Mouse (Mus musculus): ENCODE measurements at regions not wholly inside any gene's neighbourhood (a gene's known extent, or its start where the extent isn't known, plus 50 kb on each side); places are given as distances from the start of the nearest gene placed in this dataset.

DNA sequence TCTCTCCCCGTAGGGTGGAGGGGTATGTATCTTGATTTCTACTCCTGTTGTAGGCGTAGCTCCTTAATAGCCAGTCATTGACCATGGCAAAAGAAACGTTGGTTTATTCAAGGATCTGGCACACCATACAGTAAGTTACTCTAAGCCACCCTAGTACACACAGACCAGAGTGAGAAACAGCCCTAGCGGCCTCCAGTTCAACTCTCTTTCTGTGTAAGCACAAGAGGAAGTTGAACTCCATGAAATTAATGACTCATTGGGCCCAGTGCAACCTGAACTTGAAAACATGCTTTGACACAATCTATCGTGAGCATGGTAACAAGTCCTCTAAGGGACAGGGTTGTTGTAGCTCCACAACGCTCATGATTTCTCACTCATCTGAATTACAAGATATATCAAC is 96.6 kb downstream of the Trib2 start:
- Histone ChIP-seq H3K9ac (replicated peaks; ENCODE audit: low read depth, low read length) (no peak overlapping the region), H3K27ac (ENCODE audit: low read depth) (no peak overlapping the region), H3K4me1 (ENCODE audit: control insufficient read depth, insufficient read depth) (peaks cover 19% of the 10 kb centered on the region), H3K4me2 (ENCODE audit: low read depth, low read length) (no peak overlapping the region), H3K9me3 (replicated peaks; ENCODE audit: control insufficient read depth, low read length) (no peaks in the 10 kb centered on the region), H3K4me3 (ENCODE audit: low read depth, low read length) (no peak overlapping the region), H3K36me3 (replicated peaks; ENCODE audit: control insufficient read depth, insufficient read depth, low read length) (no peaks in the 10 kb centered on the region), H3K27me3 (ENCODE audit: control insufficient read depth, insufficient read depth, low read length) (no peaks in the 10 kb centered on the region)
- no peak for TF ChIP-seq EP300 (IDR thresholded peaks at IDR 0.05; ENCODE audit: low read depth)
- no peak for TF ChIP-seq CTCF (IDR thresholded peaks at IDR 0.05; ENCODE audit: low read depth)
- ATAC-seq (ENCODE audit: insufficient read depth, low read depth), result no peak
- 78% methylated on average over 6 of the region's 6 CpGs for WGBS
- no peak for DNase-seq (ENCODE audit: low spot score)

DNA sequence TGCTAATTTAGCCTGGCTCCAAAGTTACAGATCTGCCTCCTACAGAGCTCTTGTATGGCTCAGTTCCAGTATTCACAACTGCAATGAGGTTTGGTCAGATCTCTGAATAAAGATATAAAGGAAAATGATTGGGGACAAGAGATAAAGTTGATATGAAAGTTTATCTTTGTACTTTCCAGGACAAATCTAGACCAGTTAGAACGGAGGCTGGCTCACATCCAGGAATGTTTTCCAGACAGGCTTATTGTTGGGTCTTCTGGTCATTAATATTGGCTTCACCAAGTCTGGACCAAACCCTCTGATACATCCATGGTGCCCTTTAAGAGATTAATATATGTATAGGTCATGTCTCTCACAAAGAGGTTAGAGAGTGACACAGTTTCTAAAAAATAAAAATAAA is 97.9 kb downstream of the Trib2 start:
- no peaks in the 10 kb centered on the region for H3K36me3 ChIP-seq (replicated peaks; ENCODE audit: control insufficient read depth, insufficient read depth, low read length)
- H3K4me2 ChIP-seq (ENCODE audit: low read depth, low read length), result no peak overlapping the region
- H3K4me3 ChIP-seq (ENCODE audit: low read depth, low read length), result no peak overlapping the region
- ATAC-seq (ENCODE audit: insufficient read depth, low read depth) (no peak), DNase-seq (ENCODE audit: low spot score) (no peak)
- H3K4me1 ChIP-seq (ENCODE audit: control insufficient read depth, insufficient read depth), result peaks cover 19% of the 10 kb centered on the region
- H3K9me3 ChIP-seq (replicated peaks; ENCODE audit: control insufficient read depth, low read length), result no peaks in the 10 kb centered on the region
- 39% methylated on average over 1 of the region's 1 CpGs for WGBS
- TF ChIP-seq CTCF (IDR thresholded peaks at IDR 0.05; ENCODE audit: low read depth) (no peak), EP300 (IDR thresholded peaks at IDR 0.05; ENCODE audit: low read depth) (no peak)
- H3K27ac ChIP-seq (ENCODE audit: low read depth), result peak overlapping the region; percentile 76
- H3K27me3 ChIP-seq (ENCODE audit: control insufficient read depth, insufficient read depth, low read length), result no peaks in the 10 kb centered on the region
- no peak overlapping the region for H3K9ac ChIP-seq (replicated peaks; ENCODE audit: low read depth, low read length)

DNA sequence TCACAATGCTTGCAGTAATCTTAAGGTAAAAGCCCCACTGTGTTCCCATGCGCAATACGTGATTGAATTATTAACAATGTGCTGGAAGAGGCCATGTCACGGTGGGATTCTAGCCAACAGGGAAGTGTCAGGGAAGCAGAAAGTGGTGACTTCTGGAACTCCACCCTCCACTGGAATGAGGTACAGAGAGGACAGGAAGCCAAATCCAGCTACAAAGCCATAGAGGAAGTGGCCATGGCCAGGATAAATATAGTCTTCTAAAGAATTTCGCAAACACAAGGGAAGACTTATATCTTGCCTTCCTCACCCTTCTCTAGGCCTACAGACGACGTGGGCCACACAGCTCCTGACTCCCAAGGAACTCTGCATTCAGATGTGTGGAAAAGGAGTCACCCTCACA is 98.7 kb downstream of the Trib2 start:
- Histone ChIP-seq H3K9me3 (replicated peaks; ENCODE audit: control insufficient read depth, low read length) (no peaks in the 10 kb centered on the region), H3K27me3 (ENCODE audit: control insufficient read depth, insufficient read depth, low read length) (no peaks in the 10 kb centered on the region), H3K27ac (ENCODE audit: low read depth) (peak overlapping the region; percentile 76), H3K4me2 (ENCODE audit: low read depth, low read length) (no peak overlapping the region), H3K4me1 (ENCODE audit: control insufficient read depth, insufficient read depth) (peaks cover 19% of the 10 kb centered on the region), H3K9ac (replicated peaks; ENCODE audit: low read depth, low read length) (no peak overlapping the region), H3K36me3 (replicated peaks; ENCODE audit: control insufficient read depth, insufficient read depth, low read length) (no peaks in the 10 kb centered on the region), H3K4me3 (ENCODE audit: low read depth, low read length) (no peak overlapping the region)
- WGBS, result 36% methylated on average over 6 of the region's 6 CpGs
- TF ChIP-seq EP300 (IDR thresholded peaks at IDR 0.05; ENCODE audit: low read depth) (peak; percentile 84), CTCF (IDR thresholded peaks at IDR 0.05; ENCODE audit: low read depth) (no peak; the same call in 1 of the 2 replicates)
- DNase-seq (ENCODE audit: low spot score) (peak; percentile 80), ATAC-seq (ENCODE audit: insufficient read depth, low read depth) (peak; percentile 85)

DNA sequence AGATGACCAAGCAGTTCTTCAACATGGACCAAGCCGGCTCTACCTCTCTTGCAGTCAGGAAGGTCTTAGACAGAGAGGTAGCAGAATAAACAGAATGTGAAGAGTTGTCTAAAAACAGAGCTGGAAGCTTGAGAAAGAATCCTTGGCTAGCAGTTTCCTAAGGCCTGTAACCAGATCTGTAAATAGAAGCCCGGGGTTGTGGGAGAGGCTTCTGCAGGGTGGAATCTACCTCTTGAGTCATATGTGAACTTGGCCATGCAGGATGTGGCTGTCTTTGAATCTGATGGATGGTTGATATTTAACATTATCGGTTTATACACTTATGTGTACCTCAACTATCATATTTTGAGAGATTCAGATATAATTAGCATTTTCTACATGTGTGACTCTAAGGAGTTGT is 99.4 kb downstream of the Trib2 start:
- H3K9me3 ChIP-seq (replicated peaks; ENCODE audit: control insufficient read depth, low read length), result no peaks in the 10 kb centered on the region
- no peak for ATAC-seq (ENCODE audit: insufficient read depth, low read depth)
- no peak overlapping the region for H3K9ac ChIP-seq (replicated peaks; ENCODE audit: low read depth, low read length)
- WGBS, result 62% methylated on average over 3 of the region's 3 CpGs
- peaks cover 19% of the 10 kb centered on the region for H3K4me1 ChIP-seq (ENCODE audit: control insufficient read depth, insufficient read depth)
- H3K27ac ChIP-seq (ENCODE audit: low read depth), result peak overlapping the region; percentile 76
- H3K27me3 ChIP-seq (ENCODE audit: control insufficient read depth, insufficient read depth, low read length), result no peaks in the 10 kb centered on the region
- no peaks in the 10 kb centered on the region for H3K36me3 ChIP-seq (replicated peaks; ENCODE audit: control insufficient read depth, insufficient read depth, low read length)
- H3K4me2 ChIP-seq (ENCODE audit: low read depth, low read length), result no peak overlapping the region
- no peak overlapping the region for H3K4me3 ChIP-seq (ENCODE audit: low read depth, low read length)
- TF ChIP-seq CTCF (IDR thresholded peaks at IDR 0.05; ENCODE audit: low read depth) (no peak), EP300 (IDR thresholded peaks at IDR 0.05; ENCODE audit: low read depth) (no peak)
- DNase-seq (ENCODE audit: low spot score), result no peak

DNA sequence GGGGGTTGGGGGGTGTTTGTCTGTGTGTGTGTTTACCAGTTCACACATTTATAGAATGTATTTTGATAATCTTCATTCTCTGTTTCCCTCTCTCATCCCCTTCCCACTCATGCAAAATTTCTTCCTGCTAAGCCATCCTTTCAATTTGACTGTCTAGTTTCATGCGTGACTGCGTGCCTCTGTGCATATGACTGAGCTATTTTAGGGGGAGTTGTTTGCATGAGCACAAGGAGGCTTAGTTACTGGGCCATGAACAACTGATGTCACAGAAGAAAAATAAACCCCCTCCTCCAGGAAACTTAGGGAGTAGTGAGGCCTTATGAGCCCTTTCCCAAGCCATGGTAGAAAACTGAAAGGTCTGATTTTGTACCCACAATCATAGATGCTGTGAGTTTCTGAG is 103.1 kb downstream of the Trib2 start:
- H3K4me3 ChIP-seq (ENCODE audit: low read depth, low read length), result no peak overlapping the region
- H3K9me3 ChIP-seq (replicated peaks; ENCODE audit: control insufficient read depth, low read length), result no peaks in the 10 kb centered on the region
- no peak overlapping the region for H3K9ac ChIP-seq (replicated peaks; ENCODE audit: low read depth, low read length)
- 86% methylated on average over 2 of the region's 2 CpGs for WGBS
- TF ChIP-seq CTCF (IDR thresholded peaks at IDR 0.05; ENCODE audit: low read depth) (no peak), EP300 (IDR thresholded peaks at IDR 0.05; ENCODE audit: low read depth) (no peak)
- H3K4me2 ChIP-seq (ENCODE audit: low read depth, low read length), result no peak overlapping the region
- no peak for DNase-seq (ENCODE audit: low spot score)
- peaks cover 13% of the 10 kb centered on the region for H3K4me1 ChIP-seq (ENCODE audit: control insufficient read depth, insufficient read depth)
- H3K36me3 ChIP-seq (replicated peaks; ENCODE audit: control insufficient read depth, insufficient read depth, low read length), result no peaks in the 10 kb centered on the region
- no peak for ATAC-seq (ENCODE audit: insufficient read depth, low read depth)
- no peaks in the 10 kb centered on the region for H3K27me3 ChIP-seq (ENCODE audit: control insufficient read depth, insufficient read depth, low read length)
- H3K27ac ChIP-seq (ENCODE audit: low read depth), result no peak overlapping the region

DNA sequence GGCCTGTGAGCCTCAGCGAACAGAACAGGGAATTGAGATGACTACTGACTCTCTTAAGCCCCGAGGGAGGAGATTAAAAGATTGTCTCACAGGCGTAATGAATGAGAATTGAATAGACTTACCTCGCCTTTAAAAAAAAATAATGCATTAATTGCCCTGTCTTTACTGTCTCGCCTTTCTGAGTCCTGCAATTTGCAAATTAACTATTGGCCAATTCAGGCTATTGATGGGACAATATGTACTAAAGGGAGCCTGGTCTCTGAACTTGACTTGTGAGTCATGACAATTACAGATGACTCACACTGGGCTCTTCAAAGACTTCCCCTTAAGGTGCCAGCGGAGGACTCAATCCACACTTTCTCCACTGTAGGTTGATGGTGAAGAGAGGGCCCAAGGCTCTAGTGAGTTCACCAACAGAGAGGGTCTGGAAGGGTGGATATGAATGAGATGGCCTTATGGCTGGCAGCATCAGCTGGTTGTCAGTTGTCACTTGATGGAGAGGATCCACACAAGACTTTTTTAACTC is 109.1 kb downstream of the Trib2 start:
- Histone ChIP-seq H3K27me3 (ENCODE audit: control insufficient read depth, insufficient read depth, low read length) (no peaks in the 10 kb centered on the region), H3K4me3 (ENCODE audit: low read depth, low read length) (no peak overlapping the region), H3K9ac (replicated peaks; ENCODE audit: low read depth, low read length) (no peak overlapping the region), H3K36me3 (replicated peaks; ENCODE audit: control insufficient read depth, insufficient read depth, low read length) (no peaks in the 10 kb centered on the region), H3K9me3 (replicated peaks; ENCODE audit: control insufficient read depth, low read length) (no peaks in the 10 kb centered on the region), H3K27ac (ENCODE audit: low read depth) (no peak overlapping the region), H3K4me2 (ENCODE audit: low read depth, low read length) (no peak overlapping the region), H3K4me1 (ENCODE audit: control insufficient read depth, insufficient read depth) (peaks cover 22% of the 10 kb centered on the region)
- ATAC-seq (ENCODE audit: insufficient read depth, low read depth), result no peak
- DNase-seq (ENCODE audit: low spot score), result no peak
- TF ChIP-seq CTCF (IDR thresholded peaks at IDR 0.05; ENCODE audit: low read depth) (no peak), EP300 (IDR thresholded peaks at IDR 0.05; ENCODE audit: low read depth) (no peak)
- 90% methylated on average over 6 of the region's 6 CpGs for WGBS
